Mouse (Mus musculus): ENCODE measurements around the gene Susd2.

DNA sequence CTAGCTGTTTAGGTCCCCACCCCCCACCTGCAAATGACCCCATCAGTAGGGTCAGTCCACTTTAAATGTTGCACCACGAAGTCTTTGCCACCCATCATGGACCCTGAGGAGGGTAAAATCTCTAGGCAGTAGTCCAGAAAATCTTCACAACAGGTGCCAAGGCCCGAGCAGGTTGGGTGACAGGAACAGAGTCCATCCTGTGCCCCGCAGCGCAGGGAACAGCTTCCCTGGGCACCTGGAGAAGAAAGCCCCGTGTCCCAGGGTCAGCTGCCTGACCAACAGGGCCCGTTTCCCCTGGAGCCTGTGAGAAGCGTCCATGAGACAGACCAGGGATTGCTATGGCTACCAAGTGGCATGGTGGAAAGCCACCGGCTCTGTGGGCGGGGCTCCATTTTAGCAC is 1.4 kb downstream of the Susd2 start:
- TF ChIP-seq CTCF (IDR thresholded peaks at IDR 0.05; ENCODE audit: low read depth), result no peak
- no peak for TF ChIP-seq EP300 (IDR thresholded peaks at IDR 0.05; ENCODE audit: low read depth)
